Mouse (Mus musculus): ENCODE results near the gene C1qc.

The C1qc gene

GRCm38 (mm10) chr4:136892811-136893210, at the start of gene C1qc:
TSS of gene C1qc (minus strand) at chr4:136893065.
- DNase-seq, result peak in 1 of 2 experiments; percentile 14

- DNase-seq, result no peak
Observed at GRCm38 (mm10) chr4:136937935-136938334, 45.1 kb upstream of the C1qc start.

GRCm38 (mm10) chr4:136937344-136937743, 44.5 kb upstream of the C1qc start:
- no peak for DNase-seq

GRCm38 (mm10) chr4:136934746-136935613, 42.1 kb upstream of the C1qc start:
- no peak for DNase-seq

- no peak for DNase-seq
Observed at GRCm38 (mm10) chr4:136930474-136930873, 37.6 kb upstream of the C1qc start.

- DNase-seq, result peak; percentile 14 to 30
Observed at GRCm38 (mm10) chr4:136928928-136929327, 36.1 kb upstream of the C1qc start.

GRCm38 (mm10) chr4:136925804-136926203, 32.9 kb upstream of the C1qc start:
- DNase-seq, result no peak

- peak; percentile 34 to 74 for DNase-seq
Observed at GRCm38 (mm10) chr4:136924529-136924928, 31.7 kb upstream of the C1qc start.

- no peak for DNase-seq
Observed at GRCm38 (mm10) chr4:136919526-136919925, 26.7 kb upstream of the C1qc start.

GRCm38 (mm10) chr4:136918834-136919233, 26.0 kb upstream of the C1qc start:
- DNase-seq, result no peak

- DNase-seq, result no peak
Observed at GRCm38 (mm10) chr4:136917165-136917524, 24.3 kb upstream of the C1qc start.

GRCm38 (mm10) chr4:136916359-136917164, 23.7 kb upstream of the C1qc start:
- no peak for DNase-seq

GRCm38 (mm10) chr4:136912841-136913240, 20.0 kb upstream of the C1qc start:
- DNase-seq, result no peak

GRCm38 (mm10) chr4:136911804-136912203, 18.9 kb upstream of the C1qc start:
- no peak for DNase-seq

GRCm38 (mm10) chr4:136911211-136911646, 18.4 kb upstream of the C1qc start:
- no peak for DNase-seq

GRCm38 (mm10) chr4:136907809-136908208, 14.9 kb upstream of the C1qc start:
- DNase-seq, result no peak

- peak; percentile 15 to 42 for DNase-seq
Observed at GRCm38 (mm10) chr4:136907033-136907432, 14.2 kb upstream of the C1qc start.

GRCm38 (mm10) chr4:136904767-136905539, 12.1 kb upstream of the C1qc start:
- DNase-seq, result no peak

- no peak for DNase-seq
Observed at GRCm38 (mm10) chr4:136899154-136899553, 6.3 kb upstream of the C1qc start.

- DNase-seq, result no peak
Observed at GRCm38 (mm10) chr4:136898637-136899036, 5.8 kb upstream of the C1qc start, which contains the start of gene C1qa. TSS of gene C1qa (minus strand) at chr4:136898803.

- DNase-seq, result no peak
Observed at GRCm38 (mm10) chr4:136898084-136898598, 5.3 kb upstream of the C1qc start.

- DNase-seq, result no peak
Observed at GRCm38 (mm10) chr4:136896461-136896860, 3.6 kb upstream of the C1qc start.

- no peak for DNase-seq
Observed at GRCm38 (mm10) chr4:136895861-136896260, 3.0 kb upstream of the C1qc start.

Data from kidney, adult 8-10 months (tissue).